Mouse (Mus musculus) liver, embryonic 11.5 days (tissue): Measurements from ENCODE around the gene Ick. TPM values are rescaled to one million over a fixed set of nuclear protein-coding genes. Genes with fewer than 3 reads are reported as not detected.
A peak's percentile ranks its signal among the peaks of the same experiment; 100 is the strongest.
"Not testable (repeated sequence)": the region's sequence is repeated elsewhere in the genome, so short reads cannot be mapped to it uniquely, and the experiment has no call there.

ENCODE experiments used
- ATAC-seq: fragments of 200-750 bp; cut with Nextera tagmentation; replicated peaks from 2 replicates; pipeline ENCODE4 v1.8.0; 2017; ENCODE audit warnings: moderate number of reproducible peaks, mild to moderate bottlenecking, moderate TSS enrichment, moderate library complexity; ENCODE audit not compliant: low FRiP score
- DNase-seq: peaks from one replicate; pipeline ENCODE4 v3.0.0-alpha.2; 2017; ENCODE audit warnings: low spot score
- H3K27ac ChIP-seq: fragments of 300-500 bp; sonication (generic); 2 replicates; pipeline ENCODE4 v1.5.1; 2014; ENCODE audit warnings: mild to moderate bottlenecking, low read depth, low read length, control low read depth
- H3K27me3 ChIP-seq: fragments of 300-500 bp; sonication (generic); replicated peaks from 2 replicates; pipeline ENCODE4 v1.6.1; 2014; ENCODE audit warnings: low read length, mixed read lengths; ENCODE audit not compliant: control insufficient read depth, insufficient read depth
- H3K36me3 ChIP-seq: fragments of 300-500 bp; sonication (generic); 2 replicates; pipeline ENCODE4 v1.6.1; 2014; ENCODE audit warnings: mild to moderate bottlenecking, low read length, moderate library complexity, mixed read lengths; ENCODE audit not compliant: control insufficient read depth, insufficient read depth
- H3K4me1 ChIP-seq: fragments of 300-500 bp; sonication (generic); replicated peaks from 2 replicates; pipeline ENCODE4 v1.6.1; 2014; ENCODE audit warnings: low read length, mixed read lengths; ENCODE audit not compliant: control insufficient read depth, insufficient read depth
- H3K4me2 ChIP-seq: fragments of 300-500 bp; sonication (generic); 2 replicates; pipeline ENCODE4 v1.6.1; 2014; ENCODE audit warnings: mild to moderate bottlenecking, control low read depth, moderate library complexity
- H3K4me3 ChIP-seq: fragments of 300-500 bp; sonication (generic); 2 replicates; pipeline ENCODE4 v1.5.1; 2014; ENCODE audit warnings: low read depth, low read length, control low read depth
- H3K9ac ChIP-seq: fragments of 300-500 bp; sonication (generic); 2 replicates; pipeline ENCODE4 v1.6.1; 2014; ENCODE audit warnings: low read depth, low read length, control low read depth
- H3K9me3 ChIP-seq: fragments of 300-500 bp; sonication (generic); 2 replicates; pipeline ENCODE4 v1.6.1; 2016; ENCODE audit warnings: low read length, inconsistent platforms, mixed read lengths; ENCODE audit not compliant: control insufficient read depth
- WGBS: fragments of 180-500 bp; shearing (Covaris S2); extraction: QIAGEN DNeasy Blood & Tissue Kit; methylation state at CpG from one replicate; pipeline ENCODE4 v1.1.7; 2014; 5-methylcytosine and 5-hydroxymethylcytosine counted together
- polyA plus RNA-seq: library from polyadenylated mRNA; unstranded; fragments of >200 nt; fragmentation: Nextera tagmentation; extraction: Ambion mirVana; gene quantifications from 2 replicates; pipeline ENCODE4 v1.2.1, GENCODE M21; 2014

Ick gene
- polyA plus RNA-seq: 15.9 and 16.7 TPM in 2 replicates

DNA sequence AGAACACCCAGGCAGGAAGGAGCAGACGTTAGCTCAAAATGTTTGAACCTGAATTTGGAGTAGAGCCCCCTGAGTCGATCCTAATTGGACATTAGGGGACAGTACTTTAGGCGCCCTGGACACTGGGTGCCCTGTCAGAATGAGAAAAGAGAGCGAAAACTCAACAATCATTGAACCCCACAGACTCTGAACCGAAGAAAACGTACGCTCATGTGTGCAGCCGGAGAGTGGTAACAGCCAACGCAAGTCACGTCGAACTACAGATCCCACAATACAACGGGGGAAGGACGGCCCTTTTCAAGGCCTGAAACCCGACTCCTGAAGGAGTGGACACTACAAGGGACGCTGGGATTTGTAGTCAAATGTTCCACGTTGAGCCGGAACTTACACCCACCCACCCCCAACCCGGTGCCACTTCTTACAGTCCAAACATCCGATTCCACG is at the start of gene Ick, which contains the start of gene Fbxo9:
TSS of gene Ick (plus strand) at position 397 of the 444 bp plus-strand sequence.
TSS of gene Fbxo9 (minus strand) at position 270 of the 444 bp plus-strand sequence.
- under 1% methylated on average over 20 of the region's 20 CpGs for WGBS

DNA sequence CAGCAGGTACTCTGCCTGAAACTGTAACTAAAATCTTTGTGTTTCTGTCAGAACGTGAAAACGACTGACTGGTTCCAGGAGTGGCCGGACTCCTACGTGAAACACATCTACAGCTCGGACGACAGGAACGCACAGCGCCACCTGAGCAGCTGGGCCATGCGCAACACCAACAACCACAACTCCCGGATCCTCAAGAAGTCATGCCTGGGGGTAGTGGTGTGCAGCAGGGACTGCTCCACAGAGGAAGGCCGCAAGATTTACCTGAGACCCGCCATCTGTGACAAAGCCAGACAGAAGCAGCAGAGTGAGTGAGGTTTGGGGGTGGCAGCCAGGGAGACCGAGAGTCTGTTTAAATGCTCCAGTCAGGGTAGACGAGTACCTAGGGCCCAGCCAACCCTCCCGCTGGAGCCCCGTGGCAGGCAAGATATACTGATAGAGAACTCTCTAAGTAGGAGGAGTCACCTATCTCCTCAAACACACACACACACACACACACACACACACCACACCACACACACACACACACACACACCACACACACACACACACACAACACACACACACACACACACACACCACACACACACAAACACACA is 49.4 kb upstream of the Ick start:
- no peak for DNase-seq
- WGBS: 75% methylated on average over 16 of the region's 16 CpGs

More for the DNA sequence above, at the start of gene Ick, which contains the start of gene Fbxo9:
- Histone ChIP-seq H3K4me2 (peak within 1 kb of the TSS; percentile 81), H3K36me3 (no peaks in the 10 kb centered on the region), H3K27me3 (no peaks in the 10 kb centered on the region), H3K4me3 (peak within 1 kb of the TSS; percentile 85), H3K27ac (peak within 1 kb of the TSS; percentile 91), H3K4me1 (peaks cover 22% of the 10 kb centered on the region), H3K9ac (peak within 1 kb of the TSS; percentile 97), H3K9me3 (no peaks in the 10 kb centered on the region)
- DNase-seq (peak; percentile 82), ATAC-seq (peak; percentile 87)

DNA sequence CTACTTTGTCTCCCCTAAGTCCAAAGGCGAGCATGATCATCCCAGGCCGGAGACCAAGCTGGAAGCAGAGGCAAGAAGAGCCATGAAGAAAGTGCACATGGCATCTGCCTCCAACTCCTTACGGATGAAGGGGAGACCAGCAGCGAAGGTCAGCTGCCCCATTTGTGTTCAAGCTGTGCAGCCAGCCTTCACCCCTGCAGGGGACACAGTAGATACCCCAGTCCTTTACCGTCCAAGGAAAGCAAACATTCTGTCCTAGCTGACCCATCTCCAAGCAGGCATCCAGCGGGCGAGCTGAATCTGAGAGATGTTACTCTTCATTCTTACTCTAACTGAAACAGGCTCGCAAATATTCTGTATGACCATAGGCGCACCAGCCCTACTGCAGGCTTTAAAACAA is 46.6 kb upstream of the Ick start:
- Histone ChIP-seq H3K4me1 (peaks cover 10% of the 10 kb centered on the region), H3K9me3 (no peaks in the 10 kb centered on the region), H3K36me3 (no peaks in the 10 kb centered on the region), H3K9ac (no peak overlapping the region), H3K4me2 (no peak overlapping the region), H3K4me3 (no peak overlapping the region), H3K27me3 (no peaks in the 10 kb centered on the region), H3K27ac (no peak overlapping the region; the same call in 1 of the 2 replicates)
- no peak for DNase-seq
- no peak for ATAC-seq
- WGBS: 82% methylated on average over 9 of the region's 9 CpGs

More for the DNA sequence above, 49.4 kb upstream of the Ick start:
- Histone ChIP-seq H3K4me2 (no peak overlapping the region), H3K27me3 (no peaks in the 10 kb centered on the region), H3K27ac (no peak overlapping the region), H3K9me3 (no peaks in the 10 kb centered on the region), H3K4me1 (peaks cover 10% of the 10 kb centered on the region), H3K36me3 (no peaks in the 10 kb centered on the region), H3K4me3 (no peak overlapping the region), H3K9ac (no peak overlapping the region)
- ATAC-seq: peak; percentile 87

DNA sequence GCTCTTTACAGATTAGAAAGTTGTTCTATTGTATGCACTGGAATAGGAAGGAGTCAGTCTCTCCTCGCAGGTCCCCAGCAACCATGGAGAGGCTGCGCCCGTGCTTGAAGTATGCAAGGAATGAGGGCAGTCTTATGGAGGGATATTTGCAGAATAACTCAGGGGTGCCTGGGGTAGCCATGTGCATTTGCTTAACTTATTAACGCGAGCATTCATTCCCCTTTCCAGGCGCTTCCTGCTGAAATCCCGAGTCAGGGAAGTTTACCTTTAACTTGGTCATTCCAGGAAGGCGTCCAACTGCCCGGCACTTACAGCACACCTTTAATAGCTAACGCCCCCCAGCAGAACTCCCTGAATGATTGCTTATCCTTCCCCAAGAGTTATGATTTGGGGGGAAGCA is 44.9 kb upstream of the Ick start:
- 71% methylated on average over 10 of the region's 10 CpGs for WGBS
- H3K27me3 ChIP-seq: no peaks in the 10 kb centered on the region
- H3K27ac ChIP-seq: no peak overlapping the region
- no peaks in the 10 kb centered on the region for H3K9me3 ChIP-seq
- no peaks in the 10 kb centered on the region for H3K36me3 ChIP-seq
- H3K9ac ChIP-seq: no peak overlapping the region
- no peak overlapping the region for H3K4me3 ChIP-seq
- H3K4me2 ChIP-seq: no peak overlapping the region
- ATAC-seq (no peak), DNase-seq (no peak)
- H3K4me1 ChIP-seq: peaks cover 5% of the 10 kb centered on the region; the same call in 1 of the 2 replicates

DNA sequence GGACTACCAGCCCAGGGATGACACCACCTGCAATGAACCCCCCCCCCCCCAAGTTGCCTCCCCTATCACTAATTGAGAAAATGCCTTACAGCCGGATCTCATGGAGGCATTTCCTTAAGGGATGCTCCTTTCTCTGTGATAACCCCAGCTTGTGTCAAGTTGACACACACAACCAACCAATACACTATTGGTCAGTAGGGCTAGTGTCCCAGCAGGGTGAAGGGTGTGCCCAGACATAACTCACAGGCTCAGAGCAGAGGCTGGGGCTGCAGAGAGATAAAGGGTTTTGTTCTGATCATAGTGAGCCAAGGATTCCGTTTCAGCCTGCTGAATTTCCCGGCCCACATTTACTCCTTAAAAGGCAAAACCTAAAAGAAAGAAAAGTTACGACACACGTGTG is 38.5 kb upstream of the Ick start:
- H3K4me2 ChIP-seq: no peak overlapping the region
- H3K9ac ChIP-seq: no peak overlapping the region
- H3K27ac ChIP-seq: no peak overlapping the region
- H3K4me1 ChIP-seq: no peaks in the 10 kb centered on the region
- H3K4me3 ChIP-seq: no peak overlapping the region
- 74% methylated on average over 5 of the region's 5 CpGs for WGBS
- H3K27me3 ChIP-seq: no peaks in the 10 kb centered on the region
- no peaks in the 10 kb centered on the region for H3K9me3 ChIP-seq
- ATAC-seq: no peak
- no peaks in the 10 kb centered on the region for H3K36me3 ChIP-seq
- no peak for DNase-seq

DNA sequence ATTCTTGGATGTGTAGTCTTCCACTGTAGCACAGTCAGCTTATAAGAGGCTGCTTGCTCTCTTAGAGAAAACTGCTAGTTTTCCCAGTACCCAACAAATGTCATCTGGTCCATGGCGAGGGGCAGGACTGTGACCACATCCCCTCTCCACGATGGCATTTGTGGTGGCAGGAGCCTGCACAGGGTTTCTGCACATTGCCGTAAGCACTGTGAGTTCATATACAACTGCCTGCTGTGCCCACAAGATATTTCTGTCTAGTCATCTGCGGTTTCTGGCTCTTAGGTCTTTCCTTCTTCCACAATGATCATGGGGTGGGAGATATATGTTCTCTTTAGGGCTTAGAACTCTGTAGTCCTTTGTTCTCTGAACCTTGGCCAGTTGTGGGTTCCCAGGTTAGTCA is 37.4 kb upstream of the Ick start:
- WGBS: 76% methylated on average over 4 of the region's 4 CpGs
- DNase-seq: no peak
- no peaks in the 10 kb centered on the region for H3K9me3 ChIP-seq
- H3K27ac ChIP-seq: no peak overlapping the region
- no peaks in the 10 kb centered on the region for H3K4me1 ChIP-seq
- H3K36me3 ChIP-seq: no peaks in the 10 kb centered on the region
- no peak overlapping the region for H3K9ac ChIP-seq
- H3K27me3 ChIP-seq: no peaks in the 10 kb centered on the region
- ATAC-seq: no peak
- H3K4me3 ChIP-seq: no peak overlapping the region
- H3K4me2 ChIP-seq: no peak overlapping the region

DNA sequence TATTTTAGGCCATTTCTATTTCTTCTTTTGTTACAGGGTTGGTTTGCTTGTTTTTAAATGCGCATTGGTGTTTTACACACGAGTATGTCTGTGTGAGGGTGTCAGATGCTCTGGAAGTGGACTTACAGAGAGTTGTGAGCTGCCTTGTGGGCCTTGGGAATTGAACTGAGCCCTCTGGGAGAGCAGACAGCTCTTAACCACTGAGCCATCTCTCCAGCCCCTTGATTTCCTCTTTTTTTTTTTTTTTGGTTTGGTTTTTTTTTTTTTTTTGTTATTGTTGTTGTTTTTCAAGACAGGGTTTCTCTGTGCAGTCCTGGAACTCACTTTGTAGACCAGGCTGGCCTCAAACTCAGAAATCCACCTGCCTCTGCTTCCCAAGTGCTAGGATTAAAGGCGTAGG is 35.7 kb upstream of the Ick start:
- not testable (repeated sequence) for H3K36me3 ChIP-seq, H3K27me3 ChIP-seq, H3K4me1 ChIP-seq, H3K4me3 ChIP-seq, DNase-seq, ATAC-seq, H3K9ac ChIP-seq, H3K27ac ChIP-seq, H3K4me2 ChIP-seq, H3K9me3 ChIP-seq
- WGBS: 80% methylated on average over 3 of the region's 3 CpGs

DNA sequence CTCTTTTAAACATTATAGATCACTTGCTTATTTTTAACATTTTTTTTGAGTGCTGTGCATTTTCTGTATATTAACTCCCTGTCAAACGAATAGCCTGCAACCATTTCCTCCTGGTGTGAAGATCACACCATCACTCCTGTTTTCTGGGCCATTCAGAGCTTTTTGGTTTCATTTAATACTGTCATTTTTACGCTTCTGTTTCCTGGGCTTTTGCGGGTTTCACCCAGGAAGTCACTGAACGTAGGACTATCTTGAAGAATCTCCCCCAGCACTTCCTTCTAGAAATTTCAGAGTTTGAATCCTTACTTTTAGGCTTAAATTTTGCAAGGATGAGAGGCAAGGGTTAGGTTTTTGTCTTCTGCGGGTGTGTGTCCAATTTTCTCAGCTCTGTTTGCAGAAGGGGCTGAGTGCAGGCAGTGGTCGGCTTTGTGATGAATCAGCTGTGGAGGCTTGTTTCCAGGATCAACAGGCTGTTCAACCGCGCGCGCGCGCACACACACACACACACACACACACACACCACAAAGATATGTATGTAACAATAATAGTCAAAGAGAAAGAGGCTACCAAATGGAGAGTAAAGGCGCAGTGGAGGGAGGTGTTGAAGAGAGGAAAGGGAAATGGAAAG is 35.2 kb upstream of the Ick start:
- ATAC-seq (no peak), DNase-seq (no peak)
- Histone ChIP-seq H3K27ac (no peak overlapping the region), H3K9ac (no peak overlapping the region), H3K4me1 (no peaks in the 10 kb centered on the region), H3K27me3 (no peaks in the 10 kb centered on the region), H3K36me3 (no peaks in the 10 kb centered on the region), H3K9me3 (no peaks in the 10 kb centered on the region), H3K4me3 (no peak overlapping the region), H3K4me2 (no peak overlapping the region)
- 83% methylated on average over 13 of the region's 13 CpGs for WGBS

DNA sequence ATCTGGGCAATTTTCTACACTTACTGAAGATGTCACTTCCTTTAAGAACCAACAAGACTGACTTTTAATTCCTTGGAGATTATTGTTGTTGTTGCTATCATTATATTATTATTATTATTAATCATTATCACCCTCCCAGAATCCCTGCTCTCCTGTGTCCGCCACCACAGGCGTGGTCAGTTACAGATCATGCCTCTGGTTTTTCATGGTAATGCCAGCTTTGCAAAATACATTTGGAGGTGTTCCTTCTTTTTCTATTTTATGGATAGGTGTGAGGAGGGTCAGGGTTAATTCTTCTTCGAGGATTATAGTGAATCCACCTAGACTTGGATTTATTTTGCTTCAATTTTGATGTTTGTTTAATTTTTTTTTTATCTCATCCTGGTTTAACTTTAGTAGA is 33.7 kb upstream of the Ick start:
- Histone ChIP-seq H3K9me3 (no peaks in the 10 kb centered on the region), H3K4me3 (no peak overlapping the region), H3K4me2 (no peak overlapping the region), H3K27me3 (no peaks in the 10 kb centered on the region), H3K4me1 (no peaks in the 10 kb centered on the region), H3K9ac (no peak overlapping the region), H3K27ac (no peak overlapping the region), H3K36me3 (no peaks in the 10 kb centered on the region)
- ATAC-seq: no peak
- DNase-seq: no peak
- WGBS: 87% methylated on average over 3 of the region's 3 CpGs
